Mouse (Mus musculus): Measurements from ENCODE around the gene Hdac7. TPM values are rescaled to one million over a fixed set of nuclear protein-coding genes. Genes with fewer than 3 reads are reported as not detected.

The Hdac7 gene
- total and polyA plus RNA-seq, 2 experiments from 2014 or later = 21.6 to 29.4 TPM

DNA sequence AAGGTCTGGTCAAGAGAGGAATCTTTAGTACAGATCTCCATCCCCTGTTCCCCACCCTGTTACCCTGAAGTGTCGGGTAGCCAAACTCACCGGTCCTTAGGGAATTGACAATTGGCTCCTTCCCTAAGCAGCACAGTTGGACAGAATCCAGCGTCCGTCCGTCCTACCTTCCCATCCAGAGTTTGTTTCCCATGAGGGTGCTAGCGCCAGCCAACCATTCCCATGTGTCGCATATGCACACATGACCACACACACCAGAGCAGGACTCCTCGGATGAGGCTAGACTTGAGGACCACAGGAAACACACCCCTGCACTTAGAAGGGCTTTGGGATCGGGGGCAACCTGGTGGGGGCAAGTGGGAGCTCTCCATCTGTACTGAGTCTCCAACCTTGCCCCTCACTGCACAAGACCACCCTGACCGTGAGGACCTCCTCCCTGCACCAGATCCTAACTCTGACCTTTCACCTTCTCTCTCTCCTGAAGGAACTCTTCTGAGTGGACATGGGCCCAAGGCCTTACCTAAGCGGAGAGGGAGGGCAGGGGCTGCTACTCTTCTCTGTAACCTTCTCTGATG, 53.1 kb downstream of the Hdac7 start:
- Histone ChIP-seq H3K27me3 (ENCODE audit: insufficient read depth, low read length) (no peaks in the 10 kb centered on the region), H3K27ac (ENCODE audit: low read depth, low read length) (no peak overlapping the region), H3K9ac (no peak overlapping the region), H3K4me1 (ENCODE audit: insufficient read depth) (no peaks in the 10 kb centered on the region), H3K4me2 (ENCODE audit: low read depth) (no peak overlapping the region), H3K9me3 (ENCODE audit: low read length) (no peaks in the 10 kb centered on the region), H3K36me3 (ENCODE audit: insufficient read depth) (peaks cover 57% of the 10 kb centered on the region), H3K4me3 (ENCODE audit: low read depth, low read length) (no peak overlapping the region)
- no peak for ATAC-seq
- TF ChIP-seq CTCF (IDR thresholded peaks at IDR 0.05; ENCODE audit: low read depth) = no peak
- 93% methylated on average over 11 of the region's 11 CpGs for WGBS
- DNase-seq = no peak

GRCm38 (mm10) chr15:97789761-97790505, 54.4 kb downstream of the Hdac7 start:
- 53% methylated on average over 20 of the region's 20 CpGs for WGBS
- H3K4me1 ChIP-seq (ENCODE audit: insufficient read depth) = no peaks in the 10 kb centered on the region
- no peak overlapping the region for H3K9ac ChIP-seq
- peak; percentile 35; the same call in 1 of the 2 replicates for ATAC-seq
- H3K36me3 ChIP-seq (ENCODE audit: insufficient read depth) = peaks cover 45% of the 10 kb centered on the region
- DNase-seq = peak; percentile 70
- H3K4me2 ChIP-seq (ENCODE audit: low read depth) = no peak overlapping the region
- no peak overlapping the region for H3K4me3 ChIP-seq (ENCODE audit: low read depth, low read length)
- H3K27ac ChIP-seq (ENCODE audit: low read depth, low read length) = no peak overlapping the region
- TF ChIP-seq CTCF (IDR thresholded peaks at IDR 0.05; ENCODE audit: low read depth) = peak; percentile 88
- no peaks in the 10 kb centered on the region for H3K9me3 ChIP-seq (ENCODE audit: low read length)
- no peaks in the 10 kb centered on the region for H3K27me3 ChIP-seq (ENCODE audit: insufficient read depth, low read length)

DNA sequence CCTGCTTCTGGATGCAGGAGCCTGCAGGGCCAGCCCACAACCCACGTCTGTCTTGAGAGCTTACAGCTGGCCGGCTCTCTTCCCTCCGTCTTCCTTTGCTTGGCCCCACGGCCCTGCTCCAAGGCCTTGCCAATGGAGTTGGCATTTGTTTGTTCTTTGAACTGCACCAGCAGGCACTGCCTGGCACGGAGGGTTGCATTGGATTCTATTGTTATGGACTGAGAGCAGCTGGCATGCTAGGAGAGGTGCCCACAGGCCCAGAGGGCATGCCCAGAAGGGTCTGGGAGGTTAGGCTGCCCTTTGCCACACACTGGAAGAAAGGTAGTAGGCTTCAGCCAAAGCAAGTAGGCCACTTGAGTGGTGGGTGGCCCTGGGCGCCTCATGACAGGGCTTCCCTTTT, 55.5 kb downstream of the Hdac7 start:
- Histone ChIP-seq H3K9me3 (ENCODE audit: low read length) (no peaks in the 10 kb centered on the region), H3K27ac (ENCODE audit: low read depth, low read length) (peak overlapping the region; percentile 36; the same call in 1 of the 2 replicates), H3K36me3 (ENCODE audit: insufficient read depth) (peaks cover 34% of the 10 kb centered on the region), H3K4me1 (ENCODE audit: insufficient read depth) (no peaks in the 10 kb centered on the region), H3K4me2 (ENCODE audit: low read depth) (no peak overlapping the region), H3K9ac (no peak overlapping the region), H3K4me3 (ENCODE audit: low read depth, low read length) (no peak overlapping the region), H3K27me3 (ENCODE audit: insufficient read depth, low read length) (no peaks in the 10 kb centered on the region)
- ATAC-seq = peak; percentile 44
- peak; percentile 68 for DNase-seq
- WGBS = 29% methylated on average over 6 of the region's 6 CpGs
- TF ChIP-seq CTCF (IDR thresholded peaks at IDR 0.05; ENCODE audit: low read depth) = no peak

DNA sequence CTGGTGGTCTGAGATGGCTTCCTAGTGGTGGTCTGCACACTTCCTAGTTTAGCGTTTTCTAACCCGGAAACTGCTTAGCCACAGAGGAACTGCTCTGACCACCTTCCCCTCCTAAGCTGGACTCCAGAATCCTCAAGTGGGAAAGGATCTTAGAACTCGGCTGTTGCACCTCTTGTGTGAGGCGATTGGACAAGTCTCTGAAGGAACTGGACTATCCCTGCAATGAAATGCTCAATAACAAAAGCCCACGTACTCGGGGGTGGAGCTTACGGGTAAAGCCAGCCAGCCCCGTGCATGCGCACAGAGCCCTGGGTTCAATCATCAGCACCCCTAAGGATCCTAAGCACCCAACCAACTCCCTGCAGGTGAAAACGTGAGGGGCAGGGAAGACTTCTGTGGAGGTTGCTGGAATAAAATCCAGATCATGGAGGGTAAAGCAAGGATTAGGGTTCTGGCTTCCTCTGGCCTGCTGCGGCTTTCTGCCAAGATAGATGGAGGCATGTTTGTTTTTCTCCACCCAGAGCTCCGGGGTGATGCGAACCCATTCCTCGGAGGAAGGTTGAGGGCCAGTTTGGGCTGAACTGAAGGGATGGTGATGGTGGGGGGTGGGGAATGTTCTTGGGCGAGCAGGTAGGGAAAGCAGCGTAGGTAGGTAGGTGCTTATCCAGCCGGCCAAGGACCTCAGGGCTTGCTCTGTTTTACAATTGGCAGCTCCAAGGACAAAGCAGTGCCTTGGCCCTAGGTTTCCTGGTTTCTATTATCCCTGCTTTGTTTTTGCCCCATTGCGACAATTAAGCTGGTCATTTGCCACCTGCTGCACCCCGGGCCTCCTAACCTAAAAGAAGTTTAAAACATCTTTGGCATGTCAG, 56.3 kb downstream of the Hdac7 start:
- peaks cover 26% of the 10 kb centered on the region; the same call in 1 of the 2 replicates for H3K36me3 ChIP-seq (ENCODE audit: insufficient read depth)
- no peak overlapping the region for H3K9ac ChIP-seq
- H3K9me3 ChIP-seq (ENCODE audit: low read length) = no peaks in the 10 kb centered on the region
- ATAC-seq (no peak), DNase-seq (no peak)
- H3K4me3 ChIP-seq (ENCODE audit: low read depth, low read length) = no peak overlapping the region
- no peak for TF ChIP-seq CTCF (IDR thresholded peaks at IDR 0.05; ENCODE audit: low read depth)
- no peaks in the 10 kb centered on the region for H3K27me3 ChIP-seq (ENCODE audit: insufficient read depth, low read length)
- peak overlapping the region; percentile 36; the same call in 1 of the 2 replicates for H3K27ac ChIP-seq (ENCODE audit: low read depth, low read length)
- 60% methylated on average over 19 of the region's 19 CpGs for WGBS
- H3K4me2 ChIP-seq (ENCODE audit: low read depth) = no peak overlapping the region
- H3K4me1 ChIP-seq (ENCODE audit: insufficient read depth) = no peaks in the 10 kb centered on the region

DNA sequence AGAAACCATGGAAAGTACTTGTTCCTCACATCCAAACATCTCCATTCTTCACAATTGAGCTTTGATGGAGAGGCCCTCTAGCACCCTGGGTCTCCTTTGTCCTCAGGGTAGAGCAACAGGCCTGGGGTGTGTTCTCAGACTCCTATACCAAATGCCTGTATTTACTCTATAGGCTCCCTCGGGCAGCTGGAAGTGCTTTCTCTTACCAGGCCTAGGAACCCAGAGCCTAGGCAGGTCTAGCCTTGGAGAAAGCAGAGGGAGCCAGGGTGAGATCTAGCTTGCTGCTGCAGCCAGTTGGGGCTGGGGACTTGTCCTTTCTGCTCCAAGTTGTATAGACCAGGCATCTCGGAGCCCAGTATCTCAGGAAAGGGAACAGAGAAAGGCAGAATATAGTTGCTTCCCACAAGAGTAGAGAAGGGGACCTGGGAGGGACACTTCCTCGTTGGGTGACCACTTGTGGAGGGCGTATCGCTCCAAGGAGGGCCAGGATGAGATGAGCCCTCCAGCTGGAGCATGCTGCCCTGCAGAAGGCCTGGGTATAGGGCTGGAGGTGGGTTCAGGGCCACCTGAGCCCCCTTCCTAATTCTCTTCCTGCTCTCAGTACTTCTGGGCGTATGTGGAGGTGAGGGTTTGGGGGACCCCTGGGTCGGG, 57.0 kb downstream of the Hdac7 start:
- WGBS = 83% methylated on average over 7 of the region's 7 CpGs
- Histone ChIP-seq H3K4me2 (ENCODE audit: low read depth) (no peak overlapping the region), H3K27me3 (ENCODE audit: insufficient read depth, low read length) (no peaks in the 10 kb centered on the region), H3K4me1 (ENCODE audit: insufficient read depth) (no peaks in the 10 kb centered on the region), H3K9me3 (ENCODE audit: low read length) (no peaks in the 10 kb centered on the region), H3K27ac (ENCODE audit: low read depth, low read length) (no peak overlapping the region), H3K9ac (peak overlapping the region; percentile 22; the same call in 1 of the 2 replicates), H3K4me3 (ENCODE audit: low read depth, low read length) (no peak overlapping the region), H3K36me3 (ENCODE audit: insufficient read depth) (peaks cover 19% of the 10 kb centered on the region; the same call in 1 of the 2 replicates)
- no peak for ATAC-seq
- TF ChIP-seq CTCF (IDR thresholded peaks at IDR 0.05; ENCODE audit: low read depth) = no peak
- DNase-seq = no peak

DNA sequence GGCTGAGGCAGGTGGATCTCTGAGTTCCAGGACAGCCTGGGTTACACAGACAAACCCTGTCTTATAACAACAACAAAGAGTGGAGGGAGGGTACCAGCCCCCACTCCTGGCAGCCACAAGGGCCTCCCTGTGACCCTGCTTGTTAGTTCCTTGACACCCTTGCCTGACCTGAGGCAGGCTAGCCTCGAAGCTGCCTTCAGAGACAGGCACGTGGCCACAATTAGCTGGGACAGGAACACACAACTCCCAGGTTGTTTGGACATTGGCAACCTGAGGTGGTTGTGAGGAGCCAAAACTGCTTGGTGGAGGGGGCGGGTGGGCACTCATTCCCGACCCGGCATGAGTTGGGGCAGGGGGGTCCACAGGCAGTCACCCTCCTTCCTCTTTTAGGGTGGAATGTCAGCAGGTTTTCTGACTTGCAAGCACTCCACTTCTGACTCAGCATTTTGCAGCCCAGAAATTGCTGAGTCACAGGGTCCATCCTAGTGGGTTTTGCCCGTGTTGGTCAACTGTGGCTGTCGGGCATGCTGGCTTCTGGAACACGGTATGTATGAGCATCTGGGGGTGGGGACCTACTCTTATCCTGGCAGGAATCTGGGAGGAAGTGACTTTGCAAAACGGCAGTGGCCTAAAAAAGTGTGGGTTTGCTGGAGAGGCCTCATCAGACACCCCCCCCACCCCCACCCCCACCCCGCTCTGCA, 57.7 kb downstream of the Hdac7 start:
- Histone ChIP-seq H3K36me3 (ENCODE audit: insufficient read depth) (peaks cover 12% of the 10 kb centered on the region; the same call in 1 of the 2 replicates), H3K27me3 (ENCODE audit: insufficient read depth, low read length) (no peaks in the 10 kb centered on the region), H3K4me1 (ENCODE audit: insufficient read depth) (no peaks in the 10 kb centered on the region), H3K27ac (ENCODE audit: low read depth, low read length) (no peak overlapping the region), H3K4me3 (ENCODE audit: low read depth, low read length) (no peak overlapping the region), H3K4me2 (ENCODE audit: low read depth) (no peak overlapping the region), H3K9me3 (ENCODE audit: low read length) (no peaks in the 10 kb centered on the region), H3K9ac (no peak overlapping the region)
- no peak for ATAC-seq
- 83% methylated on average over 10 of the region's 10 CpGs for WGBS
- no peak for DNase-seq
- TF ChIP-seq CTCF (IDR thresholded peaks at IDR 0.05; ENCODE audit: low read depth) = no peak
